Mouse (Mus musculus) megakaryocyte progenitor cell, adult 5-6 weeks (primary cell): ENCODE results near the gene Krtap5-5. TPM values are rescaled to one million over a fixed set of nuclear protein-coding genes. Genes with fewer than 3 reads are reported as not detected.
"Not testable (repeated sequence)": the region's sequence is repeated elsewhere in the genome, so short reads cannot be mapped to it uniquely, and the experiment has no call there.

Source experiments
- ATAC-seq: replicated peaks from 2 replicates; pipeline ENCODE4 v1.8.0; 2016; ENCODE audit warnings: mild to moderate bottlenecking, moderate TSS enrichment, inconsistent platforms; ENCODE audit not compliant: poor library complexity
- total RNA-seq, 2 experiments: library from RNA; stranded (forward) in 1 of 2; stranded (reverse) in 1 of 2; fragments of 157-497, 149-512 nt in 1 of 2; fragments of 200-1000 nt in 1 of 2; gene quantifications; 2 replicates each; pipeline versions ENCODE4 v1.2.3 to v1.2.4; 2015 to 2017

Krtap5-5 gene
- total RNA-seq (2015) (not detected in 2 replicates), total RNA-seq (2017) (not detected in 2 replicates)

- not testable (repeated sequence) for ATAC-seq
Measured at GRCm38 (mm10) chr7:142229871-142230270, at the start of gene Krtap5-5. TSS of gene Krtap5-5 (minus strand) at chr7:142229971.

- ATAC-seq: not testable (repeated sequence)
Measured at GRCm38 (mm10) chr7:142279291-142279690, 49.5 kb upstream of the Krtap5-5 start.

DNA sequence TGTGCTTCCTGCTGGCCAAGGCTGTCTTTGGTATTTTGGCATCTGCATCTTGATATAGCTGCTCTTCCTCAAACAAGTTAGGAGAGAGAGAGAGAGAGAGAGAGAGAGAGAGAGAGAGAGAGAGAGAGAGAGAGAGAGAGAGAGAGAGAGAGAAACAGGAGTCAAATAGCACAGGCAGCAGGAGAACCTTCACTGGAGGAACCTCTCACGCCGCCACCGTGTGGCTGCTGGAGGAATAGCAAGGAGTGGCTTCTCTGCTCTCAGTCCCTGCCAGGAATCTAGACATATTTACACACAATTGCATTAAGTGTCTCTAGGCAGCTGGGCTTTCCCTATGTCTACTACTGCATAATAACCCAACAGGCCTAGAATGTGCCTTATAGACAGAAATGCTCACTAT lies 48.4 kb upstream of the Krtap5-5 start:
- peak; percentile 96 for ATAC-seq

GRCm38 (mm10) chr7:142274263-142274662 lies 44.5 kb upstream of the Krtap5-5 start, which contains the start of gene Gm4559:
TSS of gene Gm4559 (minus strand) at chr7:142274363.
- not testable (repeated sequence) for ATAC-seq

DNA sequence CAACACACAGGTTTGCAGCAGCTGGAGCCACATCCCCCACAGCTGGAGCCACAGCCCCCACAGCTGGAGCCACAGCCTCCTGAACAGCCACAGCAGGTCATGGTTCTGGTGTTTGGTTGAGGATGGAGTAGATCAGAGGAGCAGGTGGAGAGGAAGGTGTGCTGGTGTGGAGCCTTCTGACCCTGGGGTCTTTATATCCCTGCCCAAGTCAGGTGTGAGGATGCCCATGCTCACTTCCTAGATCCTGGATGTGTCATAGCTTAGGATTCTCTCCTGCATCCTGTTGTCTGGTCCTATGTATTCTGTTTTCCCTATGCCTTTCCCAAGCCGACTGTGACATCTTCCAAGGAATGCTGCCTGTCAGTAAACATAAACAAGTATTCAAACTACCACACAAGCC lies 28.5 kb upstream of the Krtap5-5 start, which contains the start of gene Gm2431:
Gm2431 (minus strand) TSS at position 101 of the 400 bp plus-strand sequence.
- ATAC-seq: not testable (repeated sequence)

DNA sequence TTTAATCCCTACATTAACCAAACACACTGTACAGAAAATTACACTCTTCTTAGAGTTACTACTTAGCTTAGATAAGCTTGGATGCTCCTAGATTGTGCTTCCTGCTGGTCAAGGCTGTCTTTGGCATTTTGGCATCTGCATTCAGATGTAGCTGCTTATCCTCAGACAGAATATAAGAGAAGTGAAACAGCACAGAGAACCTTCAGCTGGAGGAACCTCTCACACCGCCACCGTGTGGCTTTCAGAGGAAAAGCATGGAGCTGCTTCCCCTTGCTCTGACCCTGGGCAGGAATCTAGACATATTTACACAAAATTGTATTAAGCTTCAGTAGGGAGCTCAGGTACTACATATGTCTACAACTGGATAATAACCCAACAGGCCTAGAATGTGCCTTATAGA lies 25.7 kb upstream of the Krtap5-5 start:
- ATAC-seq: peak; percentile 85

DNA sequence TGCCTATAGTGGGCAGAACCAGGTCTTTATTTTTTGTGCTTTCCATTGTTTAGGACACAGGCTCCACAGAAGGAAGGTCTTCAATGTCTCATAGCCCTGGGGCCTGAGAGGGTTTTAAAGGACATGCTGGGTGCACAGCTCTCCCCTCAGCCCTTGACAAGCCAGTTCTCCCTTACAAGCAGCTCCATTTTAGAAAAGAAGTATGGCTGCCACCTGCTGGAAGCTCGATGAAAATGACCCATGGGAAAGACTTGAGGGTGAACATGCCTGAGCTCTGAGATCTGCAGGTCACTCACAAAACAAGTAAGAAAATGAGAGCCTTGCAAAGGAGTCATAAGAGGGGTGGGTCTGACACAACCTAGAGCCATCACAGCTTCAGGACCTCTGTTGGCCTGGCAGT lies 20.1 kb upstream of the Krtap5-5 start:
- ATAC-seq: peak; percentile 61; the same call in 1 of the 2 replicates

GRCm38 (mm10) chr7:142240978-142241377 lies 11.2 kb upstream of the Krtap5-5 start, which contains the start of gene Gm40460:
TSS of gene Gm40460 (minus strand) at chr7:142241078.
- no peak for ATAC-seq

GRCm38 (mm10) chr7:142231540-142231939 lies 1.8 kb upstream of the Krtap5-5 start:
- no peak for ATAC-seq

DNA sequence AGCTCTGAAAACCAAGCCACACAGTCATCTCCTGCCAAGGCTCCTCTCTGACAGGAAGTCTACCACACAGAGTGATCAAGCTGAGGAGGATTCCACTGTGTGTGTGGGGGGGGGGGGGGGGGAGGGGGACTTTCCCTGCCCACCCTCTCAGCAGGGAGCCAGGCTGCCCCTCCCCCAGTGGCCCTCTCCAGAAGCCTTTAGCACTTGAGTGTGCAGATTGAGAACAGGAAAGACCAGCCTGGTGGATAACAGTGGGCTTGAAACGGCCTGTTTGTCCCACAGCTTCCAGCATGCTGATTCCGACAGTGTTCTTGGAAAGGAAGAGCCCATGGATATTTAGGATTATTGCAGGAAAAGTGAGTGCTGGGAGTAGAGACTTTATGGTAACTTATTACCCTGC lies 5.3 kb downstream of the Krtap5-5 start:
- ATAC-seq: no peak

DNA sequence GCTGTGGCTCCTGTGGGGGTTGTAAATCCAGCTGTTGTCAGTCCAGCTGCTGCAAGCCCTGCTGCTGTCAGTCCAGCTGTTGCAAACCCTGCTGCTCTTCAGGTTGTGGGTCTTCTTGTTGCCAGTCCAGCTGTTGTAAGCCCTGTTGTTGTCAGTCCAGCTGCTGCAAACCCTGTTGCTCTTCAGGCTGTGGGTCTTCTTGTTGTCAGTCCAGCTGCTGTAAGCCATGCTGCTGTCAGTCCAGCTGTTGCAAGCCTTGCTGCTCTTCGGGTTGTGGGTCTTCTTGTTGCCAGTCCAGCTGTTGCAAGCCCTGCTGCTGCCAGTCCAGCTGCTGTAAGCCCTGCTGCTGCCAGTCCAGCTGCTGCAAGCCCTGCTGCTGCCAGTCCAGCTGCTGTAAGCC lies 17.6 kb downstream of the Krtap5-5 start:
- ATAC-seq: not testable (repeated sequence)

DNA sequence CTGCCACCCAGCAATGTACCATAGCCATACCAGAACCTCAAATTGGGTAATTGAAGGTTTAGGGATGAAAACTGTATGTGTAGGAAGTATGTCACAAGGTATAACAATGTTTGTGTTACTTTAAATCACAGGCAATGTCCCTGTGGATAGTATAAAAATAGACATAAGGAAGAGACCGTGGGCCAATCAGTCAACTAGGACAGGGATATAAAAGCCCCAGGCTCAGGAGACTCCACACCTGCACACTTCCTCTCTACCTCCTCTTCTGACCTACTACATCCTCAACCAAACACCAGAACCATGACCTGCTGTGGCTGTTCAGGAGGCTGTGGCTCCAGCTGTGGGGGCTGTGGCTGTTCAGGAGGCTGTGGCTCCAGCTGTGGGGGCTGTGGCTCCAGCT lies 18.2 kb downstream of the Krtap5-5 start, which contains the start of gene Gm7579:
Gm7579 (plus strand) TSS at position 301 of the 400 bp plus-strand sequence.
- ATAC-seq: no peak

DNA sequence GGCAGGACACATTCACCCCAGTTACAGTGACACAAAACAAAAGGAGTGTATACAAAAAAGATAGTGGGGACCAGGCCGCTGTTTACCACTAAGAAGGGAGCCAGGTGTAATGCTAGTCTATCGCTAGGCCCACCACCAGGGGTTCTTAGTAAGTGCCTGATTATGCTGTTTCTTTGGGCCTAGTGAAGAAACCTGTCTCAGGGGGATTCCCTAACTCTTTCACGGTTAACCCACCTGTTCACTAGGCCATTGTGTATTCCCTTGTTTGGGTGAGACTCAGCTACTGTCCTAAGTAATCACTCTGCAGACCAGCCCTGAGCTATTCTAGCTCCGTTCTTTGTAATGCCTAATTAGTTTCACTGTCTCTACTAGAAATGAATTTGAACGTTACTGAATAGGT lies 22.9 kb downstream of the Krtap5-5 start:
- ATAC-seq: not testable (repeated sequence)

DNA sequence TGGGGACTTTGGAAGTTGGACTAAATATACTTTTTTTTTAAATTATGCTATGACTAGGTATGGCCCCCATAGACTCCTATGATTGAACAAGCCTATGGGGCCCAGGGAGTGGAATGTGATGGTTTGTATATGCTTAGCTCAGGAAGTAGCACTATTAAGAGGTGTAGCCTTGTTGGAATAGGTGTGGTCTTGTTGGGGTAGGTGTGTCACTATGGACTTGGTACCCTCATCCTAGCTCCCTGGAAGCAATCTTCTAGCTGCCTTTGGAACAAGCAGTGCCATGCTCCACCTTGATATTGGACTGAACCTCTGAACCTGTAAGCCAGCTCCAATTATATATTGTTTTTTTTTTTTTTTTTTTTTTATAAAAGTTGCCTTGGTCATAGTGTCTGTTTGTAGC lies 24.3 kb downstream of the Krtap5-5 start:
- no peak for ATAC-seq

DNA sequence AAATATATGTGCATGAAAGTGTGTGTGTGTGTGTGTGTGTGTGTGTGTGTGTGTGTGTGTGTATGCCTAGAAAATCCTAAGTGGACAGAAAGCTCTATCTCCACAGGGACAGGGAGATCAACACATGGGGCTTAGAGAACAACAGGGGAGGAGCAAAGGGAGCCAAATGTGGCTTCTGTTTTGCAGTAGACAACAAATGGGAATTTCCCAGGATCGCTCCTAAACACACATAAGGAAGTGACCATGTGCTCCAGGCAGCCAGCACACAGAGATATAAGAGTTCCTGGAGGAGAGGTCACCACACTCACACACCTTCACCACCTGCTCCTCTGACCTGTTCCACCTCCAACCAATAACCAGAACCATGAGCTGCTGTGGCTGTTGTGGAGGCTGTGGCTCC lies 28.7 kb downstream of the Krtap5-5 start, which contains the start of gene Krtap5-3:
Krtap5-3 (plus strand) TSS at position 301 of the 400 bp plus-strand sequence.
- no peak for ATAC-seq

- ATAC-seq: no peak
Measured at GRCm38 (mm10) chr7:142198748-142199147, 31.0 kb downstream of the Krtap5-5 start.

- ATAC-seq: no peak
Measured at GRCm38 (mm10) chr7:142190289-142190688, 39.5 kb downstream of the Krtap5-5 start, which contains the start of gene Gm10153. TSS of gene Gm10153 (minus strand) at chr7:142190389.

DNA sequence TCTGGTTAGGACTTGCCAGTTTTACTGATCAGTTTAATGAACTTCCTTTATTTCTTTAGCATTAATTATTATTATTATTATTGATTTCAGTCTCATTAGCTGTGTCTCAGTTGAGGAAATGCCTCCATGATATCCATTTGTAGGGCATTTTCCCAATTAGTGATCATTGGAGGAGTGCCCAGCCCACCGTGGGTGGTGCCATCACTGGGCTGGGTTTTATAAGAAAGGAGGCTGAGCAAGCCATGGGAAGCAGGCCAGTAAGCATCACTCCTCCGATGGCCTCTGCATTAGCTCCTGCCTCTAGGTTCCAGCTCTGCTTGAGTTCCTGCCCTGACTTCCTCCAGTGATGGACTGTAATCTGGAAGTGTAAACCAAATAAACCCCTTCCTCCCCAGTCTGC lies 41.6 kb downstream of the Krtap5-5 start:
- ATAC-seq: no peak

- no peak for ATAC-seq
Measured at GRCm38 (mm10) chr7:142181021-142181420, 48.8 kb downstream of the Krtap5-5 start.
